Mouse (Mus musculus) B cell, adult 2 months (primary cell): ENCODE data around the gene Rcor1.

ENCODE experiments used
- DNase-seq, 2 experiments: peaks; one replicate each; pipeline ENCODE4 v3.0.0; 2022

Gene Rcor1

GRCm38 (mm10) chr12:111165146-111165812, 126.1 kb downstream of the Rcor1 start:
- DNase-seq: peak; percentile 76 to 77
